Mouse (Mus musculus) spleen, embryonic (tissue): ENCODE results near the gene Galnt17.

ENCODE experiments used
- CTCF ChIA-PET: fragments of 350-600 bp; sonication (Branson Sonifier 250); formaldehyde crosslinking; loops from one replicate; lab custom pipeline; 2022; lab: Charles Lee

Galnt17 gene

DNA sequence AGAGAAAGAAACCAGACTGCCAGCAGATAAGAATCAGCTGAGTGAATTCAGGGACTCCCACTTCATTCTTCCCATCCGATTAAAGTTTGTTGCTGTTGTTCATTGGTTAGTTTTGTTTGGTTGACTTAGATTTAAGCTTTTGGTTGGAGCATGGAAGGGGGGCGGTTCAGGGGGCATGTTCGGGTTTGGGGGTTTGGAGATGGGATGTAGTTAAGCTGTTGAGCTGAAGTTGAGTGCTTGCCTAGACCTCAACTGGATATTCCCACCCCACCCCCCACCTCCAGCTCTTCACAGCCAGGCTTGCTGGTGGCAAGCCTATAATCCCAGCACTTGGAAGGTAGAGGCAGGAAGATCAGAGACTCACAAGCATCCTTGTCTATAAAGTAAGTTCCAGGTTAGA is at the start of gene Galnt17:
Gene Galnt17 (minus strand): TSS at position 101 of the 400 bp plus-strand sequence.
- CTCF ChIA-PET, result no interaction called here

DNA sequence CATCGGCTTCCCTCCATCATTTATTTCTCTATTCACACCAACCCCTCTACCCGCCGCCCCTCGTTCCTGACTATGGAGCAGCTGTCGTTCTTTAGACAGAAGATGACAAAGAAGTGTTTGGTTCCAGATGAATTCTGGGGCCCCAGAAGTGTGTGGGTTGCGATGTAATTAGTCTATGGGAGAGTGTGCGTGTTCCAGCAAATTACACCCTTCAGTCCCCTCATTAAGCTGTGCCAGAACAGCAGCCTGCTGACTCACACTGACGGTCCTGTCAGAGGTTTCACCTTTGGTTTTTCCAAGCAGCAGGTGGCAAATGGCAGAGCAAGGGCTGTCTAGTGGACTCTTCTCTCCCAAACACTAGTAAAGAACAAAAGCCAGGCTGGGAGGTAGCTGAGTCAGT is 26.2 kb upstream of the Galnt17 start:
- CTCF ChIA-PET, result no interaction called here

GRCm38 (mm10) chr5:131321286-131321685 is 13.0 kb upstream of the Galnt17 start:
- CTCF ChIA-PET, result no interaction called here

- CTCF ChIA-PET, result no interaction called here
These were observed 11.3 kb upstream of the Galnt17 start for GRCm38 (mm10) chr5:131319605-131320004.

DNA sequence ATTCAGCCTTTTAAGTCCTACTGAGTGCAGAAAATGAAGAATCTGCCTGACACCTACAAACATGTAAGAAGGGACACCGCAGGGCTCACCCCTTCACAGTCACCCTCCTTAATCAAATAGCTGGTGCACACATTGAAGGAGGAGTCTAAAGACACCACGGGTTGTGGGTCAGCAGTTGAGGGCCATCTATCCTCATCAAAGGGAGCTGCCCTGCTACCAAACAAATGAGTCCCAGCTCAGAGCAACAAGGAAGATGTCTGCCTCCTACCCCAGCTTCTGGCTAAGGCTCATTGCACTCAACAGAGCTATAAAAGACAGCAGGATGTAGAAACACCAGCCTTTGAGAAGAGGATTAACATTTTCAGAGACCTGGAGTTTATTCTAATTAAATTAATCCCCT is 10.8 kb upstream of the Galnt17 start:
- CTCF ChIA-PET, result no interaction called here

- CTCF ChIA-PET, result no interaction called here
These were observed 6.7 kb upstream of the Galnt17 start for GRCm38 (mm10) chr5:131315016-131315415.

DNA sequence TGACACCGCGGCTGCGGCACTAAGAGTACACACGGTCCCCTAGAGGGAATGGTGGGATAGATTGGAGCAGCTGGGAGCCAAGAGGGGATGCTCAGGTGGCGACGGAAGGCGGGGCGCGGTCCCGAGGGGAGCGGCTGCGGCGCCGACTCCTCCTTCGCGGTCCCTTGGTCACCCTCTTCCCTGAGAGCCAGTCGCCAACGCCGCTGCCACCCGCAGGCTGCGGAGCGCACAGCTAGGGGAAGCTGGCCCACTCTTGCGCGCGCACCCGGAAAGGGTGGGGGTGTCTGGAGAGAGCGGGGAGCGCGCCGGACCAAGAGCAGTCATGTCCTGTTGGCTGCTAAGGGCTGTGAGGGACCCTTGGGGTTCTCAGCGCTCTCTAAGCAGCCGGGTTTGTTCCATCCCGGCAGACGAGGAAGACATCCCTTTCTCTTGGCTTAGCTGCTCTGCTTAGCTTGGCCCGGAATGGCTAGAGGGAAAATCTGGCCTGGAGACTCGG is 593 bp downstream of the Galnt17 start:
- CTCF ChIA-PET, result no interaction called here

DNA sequence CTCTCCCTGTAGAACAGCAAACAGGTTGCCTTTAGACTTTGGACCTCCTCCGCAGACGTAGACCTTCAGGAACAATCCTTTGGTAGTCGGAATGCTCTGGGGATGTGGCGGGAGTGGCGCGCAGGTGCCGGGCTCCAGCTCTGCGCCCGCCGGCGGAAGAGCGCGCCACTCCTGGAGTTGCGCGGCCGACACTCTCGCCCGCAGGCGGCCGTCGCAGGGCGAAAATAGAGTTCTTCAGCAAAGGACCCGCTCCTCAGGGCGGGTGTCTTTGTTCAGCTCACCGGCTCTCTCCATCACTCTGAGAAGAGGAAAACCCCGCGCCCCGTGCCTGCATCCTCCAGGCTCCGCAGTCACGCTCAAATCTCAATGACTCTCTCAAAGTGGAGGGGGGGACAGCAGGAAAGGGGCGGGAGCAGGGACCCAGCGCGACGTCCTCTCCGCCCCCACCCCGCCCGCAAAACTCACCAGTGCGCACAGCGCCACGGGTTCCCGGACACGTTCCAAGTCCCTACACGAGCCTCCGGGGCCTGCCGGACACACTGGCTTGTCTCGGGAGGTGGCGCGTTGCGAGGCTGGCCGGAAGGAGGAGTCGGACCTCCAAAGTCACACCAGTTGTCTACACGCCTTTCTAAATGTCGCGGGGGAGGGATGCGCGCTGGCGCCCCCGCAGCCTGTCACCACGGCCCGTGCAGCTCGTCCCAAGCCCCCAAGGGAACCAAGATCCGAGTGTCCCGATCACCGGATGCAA is 1.2 kb downstream of the Galnt17 start:
- CTCF ChIA-PET, result no interaction called here

GRCm38 (mm10) chr5:131306321-131306907 is 1.9 kb downstream of the Galnt17 start:
- CTCF ChIA-PET, result no interaction called here

- CTCF ChIA-PET, result interaction anchor here (0.5 kb wide), 1 partner anchor 9 kb away, joined by 7 read pairs; no protein-coding TSS in a partner anchor
These were observed 3.1 kb downstream of the Galnt17 start for GRCm38 (mm10) chr5:131305223-131305622.

GRCm38 (mm10) chr5:131301526-131301925 is 6.8 kb downstream of the Galnt17 start:
- CTCF ChIA-PET, result no interaction called here

DNA sequence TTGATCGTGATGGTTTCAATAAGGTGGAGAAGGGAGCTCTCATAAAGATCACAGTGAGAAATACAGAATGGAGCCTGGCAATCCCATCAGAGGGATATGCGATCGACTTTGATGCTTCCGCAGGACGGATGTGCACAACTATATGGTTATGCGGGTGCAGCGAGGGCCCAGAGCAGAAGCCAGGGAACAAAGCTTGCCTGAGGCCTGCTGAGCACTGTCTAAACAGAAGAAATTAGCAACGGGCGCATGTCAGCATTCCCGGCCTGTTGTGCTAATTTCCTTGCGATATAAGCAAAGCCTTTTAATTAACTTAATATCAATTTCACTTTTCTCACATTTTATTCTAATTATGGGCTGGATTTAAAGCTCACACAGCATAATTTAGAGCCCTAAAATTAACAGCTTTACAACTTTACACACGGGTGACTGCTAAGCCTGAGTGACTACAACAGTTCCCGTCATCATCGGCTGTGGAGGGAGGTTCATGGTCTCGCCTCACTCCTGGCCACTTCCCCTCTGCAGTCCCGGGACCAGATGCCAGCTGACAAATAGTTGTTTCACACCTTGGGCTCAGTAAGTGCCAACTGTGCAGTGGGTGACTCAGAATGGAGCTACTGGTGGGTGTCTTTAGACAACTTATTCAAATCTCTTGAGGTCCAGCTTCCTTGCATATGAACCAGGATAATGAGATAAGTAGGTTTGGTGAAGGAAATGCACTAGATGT is 14.4 kb downstream of the Galnt17 start:
- CTCF ChIA-PET, result no interaction called here

- CTCF ChIA-PET, result no interaction called here
These were observed 21.2 kb downstream of the Galnt17 start for GRCm38 (mm10) chr5:131287091-131287490.

DNA sequence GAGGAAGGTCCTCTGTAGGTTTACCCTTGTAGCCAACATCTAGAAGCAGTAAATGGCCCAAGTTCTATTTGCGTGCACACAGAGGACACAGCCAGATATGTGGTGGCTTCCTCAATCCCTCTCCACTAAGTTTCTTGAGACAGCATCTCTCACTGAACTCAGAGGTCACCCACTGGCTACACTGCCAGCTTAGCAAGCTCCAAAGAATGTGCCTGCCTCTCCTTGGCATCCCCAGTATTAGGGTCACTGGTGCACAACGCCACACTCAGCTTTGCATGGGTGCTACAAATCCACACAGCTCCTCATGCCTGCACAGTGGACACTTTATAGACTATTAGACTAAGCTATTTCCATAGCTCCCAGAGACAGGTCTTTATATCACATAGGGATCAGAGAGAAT is 21.6 kb downstream of the Galnt17 start:
- CTCF ChIA-PET, result no interaction called here

DNA sequence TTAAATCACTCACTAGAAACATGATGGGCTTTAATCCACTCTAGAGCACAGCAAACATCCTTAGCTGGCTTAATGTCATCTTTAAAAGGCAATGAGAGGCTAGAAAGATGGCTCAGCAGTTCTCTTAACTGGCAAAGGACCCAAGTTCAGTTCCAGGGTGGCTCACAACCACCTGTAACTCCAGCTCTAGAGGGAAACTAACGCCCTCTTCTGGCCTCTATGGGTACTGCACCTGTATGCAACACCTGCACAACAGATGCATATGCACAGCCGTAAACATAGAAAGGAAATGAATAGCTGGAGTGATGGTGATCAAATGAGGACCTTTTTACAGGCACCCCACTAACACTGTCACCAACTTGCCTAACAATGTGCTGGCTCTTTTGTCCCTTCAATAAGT is 27.9 kb downstream of the Galnt17 start:
- CTCF ChIA-PET, result no interaction called here

GRCm38 (mm10) chr5:131279286-131279685 is 29.0 kb downstream of the Galnt17 start:
- CTCF ChIA-PET, result no interaction called here

DNA sequence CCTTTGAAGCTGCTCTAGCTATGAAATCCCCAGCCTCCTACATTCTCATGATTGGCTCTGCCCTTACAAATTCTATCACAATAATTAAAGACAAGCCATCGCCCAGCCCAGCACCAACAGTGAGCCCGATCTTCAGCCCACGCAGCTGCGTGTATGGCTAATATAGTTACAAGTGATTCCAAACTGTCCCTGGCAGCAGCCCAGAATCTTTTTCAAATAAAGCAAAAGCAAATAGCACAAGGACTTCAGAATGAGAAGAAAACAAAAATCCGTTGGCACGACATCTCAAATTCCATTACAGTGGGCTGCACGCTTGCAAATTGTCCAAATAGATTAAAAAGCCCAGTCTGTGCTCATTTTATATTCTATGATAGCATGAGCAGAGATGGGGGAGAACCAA is 31.1 kb downstream of the Galnt17 start:
- CTCF ChIA-PET, result no interaction called here

DNA sequence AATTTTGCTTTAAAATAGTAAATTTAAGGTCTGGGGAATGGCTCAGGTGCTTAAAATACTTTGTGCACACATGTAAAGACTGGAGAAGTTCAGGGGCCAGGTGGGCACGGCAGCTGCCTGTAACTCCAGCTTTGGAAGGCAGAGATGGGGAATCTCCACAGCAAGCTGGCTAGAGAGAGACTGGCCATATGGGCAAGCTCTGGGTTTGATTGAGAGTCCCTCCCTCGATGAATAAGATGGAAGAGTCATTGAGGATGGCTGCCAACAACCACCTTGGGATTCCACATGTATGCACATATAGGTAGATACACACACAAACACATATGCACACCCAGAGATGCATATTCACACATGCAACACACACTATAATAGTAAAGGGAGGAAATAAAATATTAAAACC is 42.0 kb downstream of the Galnt17 start:
- CTCF ChIA-PET, result no interaction called here

DNA sequence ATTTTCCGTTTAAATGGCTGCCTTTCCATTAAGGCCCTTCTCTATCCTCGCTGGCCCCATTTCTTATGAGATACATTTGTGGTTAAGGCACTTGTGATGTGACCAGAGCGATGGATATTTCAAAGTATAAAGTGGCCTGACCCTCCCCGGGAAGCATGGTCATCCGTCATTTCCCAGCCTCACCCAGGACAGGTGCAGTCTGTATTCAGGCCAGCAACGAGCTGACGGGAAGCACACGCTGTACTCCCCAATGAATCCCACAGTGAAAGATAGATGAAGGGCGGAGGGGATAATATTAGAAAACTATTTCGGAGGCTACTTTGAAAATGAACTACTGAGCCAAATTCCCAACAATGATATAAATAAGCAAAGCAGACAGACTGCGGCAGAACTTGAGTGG is 44.2 kb downstream of the Galnt17 start:
- CTCF ChIA-PET, result no interaction called here

- CTCF ChIA-PET, result no interaction called here
These were observed 57.3 kb downstream of the Galnt17 start for GRCm38 (mm10) chr5:131250701-131251636.

- CTCF ChIA-PET, result no interaction called here
These were observed 59.9 kb downstream of the Galnt17 start for GRCm38 (mm10) chr5:131248416-131248815.
